Mouse (Mus musculus): ENCODE measurements at regions not wholly inside any gene's neighbourhood (a gene's known extent, or its start where the extent isn't known, plus 50 kb on each side); places are given as distances from the start of the nearest gene placed in this dataset.

- H3K4me2 ChIP-seq, result no peak overlapping the region
- no peak overlapping the region for H3K4me3 ChIP-seq
- no peak for ATAC-seq (ENCODE audit: insufficient number of reproducible peaks, low FRiP score, low TSS enrichment, low read depth)
- no peaks in the 10 kb centered on the region for H3K36me3 ChIP-seq
- no peak overlapping the region for H3K27ac ChIP-seq
- H3K4me1 ChIP-seq, result 0 out of 2 replicates have a peak, but pooled peaks cover 4% of the 10 kb centered on the region
- WGBS, result 50% methylated on average over 14 of the region's 14 CpGs
- no peak overlapping the region for H3K9ac ChIP-seq
- H3K9me3 ChIP-seq, result no peaks in the 10 kb centered on the region
- H3K27me3 ChIP-seq, result no peaks in the 10 kb centered on the region
Measured at GRCm38 (mm10) chr12:36831307-36831997, 276.9 kb upstream of the Meox2 start.

- WGBS, result 86% methylated on average over 1 of the region's 1 CpGs
- Histone ChIP-seq H3K9ac (no peak overlapping the region), H3K4me3 (no peak overlapping the region), H3K9me3 (no peaks in the 10 kb centered on the region), H3K4me1 (no peaks in the 10 kb centered on the region), H3K36me3 (no peaks in the 10 kb centered on the region), H3K27ac (no peak overlapping the region), H3K27me3 (no peaks in the 10 kb centered on the region), H3K4me2 (no peak overlapping the region)
- ATAC-seq (ENCODE audit: insufficient number of reproducible peaks, low FRiP score, low TSS enrichment, low read depth), result no peak
Measured at GRCm38 (mm10) chr12:36842957-36843356, 265.4 kb upstream of the Meox2 start.

- ATAC-seq (ENCODE audit: insufficient number of reproducible peaks, low FRiP score, low TSS enrichment, low read depth), result no peak
- no peak overlapping the region for H3K4me2 ChIP-seq
- H3K4me1 ChIP-seq, result no peaks in the 10 kb centered on the region
- H3K27ac ChIP-seq, result no peak overlapping the region
- no peak overlapping the region for H3K4me3 ChIP-seq
- no peaks in the 10 kb centered on the region for H3K27me3 ChIP-seq
- no peaks in the 10 kb centered on the region for H3K36me3 ChIP-seq
- no peak overlapping the region for H3K9ac ChIP-seq
- no peaks in the 10 kb centered on the region for H3K9me3 ChIP-seq
Measured at GRCm38 (mm10) chr12:36845130-36845529, 263.2 kb upstream of the Meox2 start.

GRCm38 (mm10) chr12:36849086-36849485, 259.3 kb upstream of the Meox2 start:
- Histone ChIP-seq H3K4me3 (no peak overlapping the region), H3K9me3 (no peaks in the 10 kb centered on the region), H3K27ac (no peak overlapping the region), H3K4me1 (no peaks in the 10 kb centered on the region), H3K27me3 (no peaks in the 10 kb centered on the region), H3K36me3 (no peaks in the 10 kb centered on the region), H3K4me2 (no peak overlapping the region), H3K9ac (no peak overlapping the region)
- WGBS, result 89% methylated on average over 2 of the region's 2 CpGs
- ATAC-seq (ENCODE audit: insufficient number of reproducible peaks, low FRiP score, low TSS enrichment, low read depth), result no peak

- H3K27ac ChIP-seq, result no peak overlapping the region
- ATAC-seq (ENCODE audit: insufficient number of reproducible peaks, low FRiP score, low TSS enrichment, low read depth), result no peak
- H3K4me2 ChIP-seq, result no peak overlapping the region
- no peak overlapping the region for H3K9ac ChIP-seq
- 59% methylated on average over 7 of the region's 7 CpGs for whole genome bisulfite sequencing
- no peak overlapping the region for H3K4me3 ChIP-seq
- H3K9me3 ChIP-seq, result no peaks in the 10 kb centered on the region
- H3K4me1 ChIP-seq, result no peaks in the 10 kb centered on the region
- H3K27me3 ChIP-seq, result no peaks in the 10 kb centered on the region
- no peaks in the 10 kb centered on the region for H3K36me3 ChIP-seq
Measured at GRCm38 (mm10) chr12:36863113-36863512, 245.2 kb upstream of the Meox2 start.

- H3K36me3 ChIP-seq, result no peaks in the 10 kb centered on the region
- no peak for ATAC-seq (ENCODE audit: insufficient number of reproducible peaks, low FRiP score, low TSS enrichment, low read depth)
- WGBS, result 70% methylated on average over 1 of the region's 1 CpGs
- no peak overlapping the region for H3K4me2 ChIP-seq
- no peaks in the 10 kb centered on the region for H3K27me3 ChIP-seq
- no peaks in the 10 kb centered on the region for H3K4me1 ChIP-seq
- H3K9me3 ChIP-seq, result no peaks in the 10 kb centered on the region
- H3K9ac ChIP-seq, result no peak overlapping the region
- no peak overlapping the region for H3K4me3 ChIP-seq
- no peak overlapping the region for H3K27ac ChIP-seq
Measured at GRCm38 (mm10) chr12:36880724-36881123, 227.6 kb upstream of the Meox2 start.

GRCm38 (mm10) chr12:36913364-36913763, 195.0 kb upstream of the Meox2 start:
- H3K4me3 ChIP-seq, result no peak overlapping the region
- no peak overlapping the region for H3K9ac ChIP-seq
- H3K36me3 ChIP-seq, result no peaks in the 10 kb centered on the region
- no peak for ATAC-seq (ENCODE audit: insufficient number of reproducible peaks, low FRiP score, low TSS enrichment, low read depth)
- no peak overlapping the region for H3K4me2 ChIP-seq
- no peaks in the 10 kb centered on the region for H3K9me3 ChIP-seq
- H3K27ac ChIP-seq, result no peak overlapping the region
- H3K4me1 ChIP-seq, result no peaks in the 10 kb centered on the region
- H3K27me3 ChIP-seq, result no peaks in the 10 kb centered on the region

GRCm38 (mm10) chr12:36917576-36918106, 190.7 kb upstream of the Meox2 start:
- H3K9ac ChIP-seq, result no peak overlapping the region
- no peak overlapping the region for H3K4me2 ChIP-seq
- 18% methylated on average over 1 of the region's 1 CpGs for WGBS
- H3K4me1 ChIP-seq, result no peaks in the 10 kb centered on the region
- no peak for ATAC-seq (ENCODE audit: insufficient number of reproducible peaks, low FRiP score, low TSS enrichment, low read depth)
- no peak overlapping the region for H3K4me3 ChIP-seq
- H3K9me3 ChIP-seq, result no peaks in the 10 kb centered on the region
- H3K27ac ChIP-seq, result no peak overlapping the region
- H3K36me3 ChIP-seq, result no peaks in the 10 kb centered on the region
- no peaks in the 10 kb centered on the region for H3K27me3 ChIP-seq

GRCm38 (mm10) chr12:36918294-36918876, 190.0 kb upstream of the Meox2 start:
- Histone ChIP-seq H3K4me2 (no peak overlapping the region), H3K4me3 (no peak overlapping the region), H3K27ac (no peak overlapping the region), H3K36me3 (no peaks in the 10 kb centered on the region), H3K27me3 (no peaks in the 10 kb centered on the region), H3K9me3 (no peaks in the 10 kb centered on the region), H3K4me1 (no peaks in the 10 kb centered on the region), H3K9ac (no peak overlapping the region)
- no peak for ATAC-seq (ENCODE audit: insufficient number of reproducible peaks, low FRiP score, low TSS enrichment, low read depth)
- 62% methylated on average over 5 of the region's 5 CpGs for WGBS

- Histone ChIP-seq H3K9ac (no peak overlapping the region), H3K4me1 (no peaks in the 10 kb centered on the region), H3K9me3 (no peaks in the 10 kb centered on the region), H3K27me3 (no peaks in the 10 kb centered on the region), H3K36me3 (no peaks in the 10 kb centered on the region), H3K27ac (no peak overlapping the region), H3K4me3 (no peak overlapping the region), H3K4me2 (no peak overlapping the region)
- 66% methylated on average over 2 of the region's 2 CpGs for WGBS
- no peak for ATAC-seq (ENCODE audit: insufficient number of reproducible peaks, low FRiP score, low TSS enrichment, low read depth)
Measured at GRCm38 (mm10) chr12:36923558-36923957, 184.8 kb upstream of the Meox2 start.

- H3K36me3 ChIP-seq, result no peaks in the 10 kb centered on the region
- H3K4me3 ChIP-seq, result no peak overlapping the region
- 36% methylated on average over 4 of the region's 4 CpGs for WGBS
- no peak for ATAC-seq (ENCODE audit: insufficient number of reproducible peaks, low FRiP score, low TSS enrichment, low read depth)
- H3K9me3 ChIP-seq, result no peaks in the 10 kb centered on the region
- no peak overlapping the region for H3K4me2 ChIP-seq
- no peak overlapping the region for H3K27ac ChIP-seq
- no peaks in the 10 kb centered on the region for H3K27me3 ChIP-seq
- no peak overlapping the region for H3K9ac ChIP-seq
- no peaks in the 10 kb centered on the region for H3K4me1 ChIP-seq
Measured at GRCm38 (mm10) chr12:36926225-36926624, 182.1 kb upstream of the Meox2 start.

GRCm38 (mm10) chr12:36933118-36933610, 175.2 kb upstream of the Meox2 start:
- H3K4me2 ChIP-seq, result peak overlapping the region; percentile 14; the same call in 1 of the 2 replicates
- no peak for ATAC-seq (ENCODE audit: insufficient number of reproducible peaks, low FRiP score, low TSS enrichment, low read depth)

More at GRCm38 (mm10) chr12:36933118-36933610, 175.2 kb upstream of the Meox2 start:
- Histone ChIP-seq H3K9me3 (no peaks in the 10 kb centered on the region), H3K27me3 (no peaks in the 10 kb centered on the region), H3K27ac (peak overlapping the region; percentile 77), H3K9ac (no peak overlapping the region), H3K36me3 (no peaks in the 10 kb centered on the region), H3K4me1 (peaks cover 5% of the 10 kb centered on the region; the same call in 1 of the 2 replicates), H3K4me3 (no peak overlapping the region)
- WGBS, result 9% methylated on average over 6 of the region's 6 CpGs

Measured in limb, embryonic 15.5 days (tissue).